Mouse (Mus musculus): Measurements from ENCODE around the gene Adcy2.
A peak's percentile ranks its signal among the peaks of the same experiment; 100 is the strongest.

Gene Adcy2

GRCm38 (mm10) chr13:68828441-68828840 lies 170.9 kb downstream of the Adcy2 start:
- DNase-seq (ENCODE audit: low read depth, low spot score): no peak

- DNase-seq (ENCODE audit: low read depth, low spot score): no peak
Observed at GRCm38 (mm10) chr13:68826461-68826860, 172.9 kb downstream of the Adcy2 start.

GRCm38 (mm10) chr13:68820858-68821579 lies 178.3 kb downstream of the Adcy2 start:
- DNase-seq (ENCODE audit: low read depth, low spot score): no peak

- DNase-seq (ENCODE audit: low read depth, low spot score): no peak
Observed at GRCm38 (mm10) chr13:68815704-68816477, 183.4 kb downstream of the Adcy2 start.

- no peak for DNase-seq (ENCODE audit: low read depth, low spot score)
Observed at GRCm38 (mm10) chr13:68811185-68811584, 188.2 kb downstream of the Adcy2 start.

GRCm38 (mm10) chr13:68799777-68800176 lies 199.6 kb downstream of the Adcy2 start:
- peak; percentile 32 for DNase-seq (ENCODE audit: low read depth, low spot score)

GRCm38 (mm10) chr13:68793286-68793685 lies 206.1 kb downstream of the Adcy2 start:
- no peak for DNase-seq (ENCODE audit: low read depth, low spot score)

GRCm38 (mm10) chr13:68787286-68788061 lies 211.9 kb downstream of the Adcy2 start:
- no peak for DNase-seq (ENCODE audit: low read depth, low spot score)

- DNase-seq (ENCODE audit: low read depth, low spot score): no peak
Observed at GRCm38 (mm10) chr13:68783096-68783495, 216.2 kb downstream of the Adcy2 start.

GRCm38 (mm10) chr13:68778011-68778672 lies 221.2 kb downstream of the Adcy2 start:
- no peak for DNase-seq (ENCODE audit: low read depth, low spot score)

GRCm38 (mm10) chr13:68773599-68774211 lies 225.6 kb downstream of the Adcy2 start:
- DNase-seq (ENCODE audit: low read depth, low spot score): no peak

GRCm38 (mm10) chr13:68768588-68768987 lies 230.8 kb downstream of the Adcy2 start:
- no peak for DNase-seq (ENCODE audit: low read depth, low spot score)

- no peak for DNase-seq (ENCODE audit: low read depth, low spot score)
Observed at GRCm38 (mm10) chr13:68765896-68766578, 233.3 kb downstream of the Adcy2 start.

GRCm38 (mm10) chr13:68764614-68765013 lies 234.7 kb downstream of the Adcy2 start:
- DNase-seq (ENCODE audit: low read depth, low spot score): no peak

GRCm38 (mm10) chr13:68749801-68750200 lies 249.5 kb downstream of the Adcy2 start:
- DNase-seq (ENCODE audit: low read depth, low spot score): no peak

GRCm38 (mm10) chr13:68749370-68749769 lies 250.0 kb downstream of the Adcy2 start:
- no peak for DNase-seq (ENCODE audit: low read depth, low spot score)

GRCm38 (mm10) chr13:68745426-68745825 lies 253.9 kb downstream of the Adcy2 start:
- DNase-seq (ENCODE audit: low read depth, low spot score): no peak

GRCm38 (mm10) chr13:68712661-68713060 lies 286.7 kb downstream of the Adcy2 start:
- no peak for DNase-seq (ENCODE audit: low read depth, low spot score)

- DNase-seq (ENCODE audit: low read depth, low spot score): no peak
Observed at GRCm38 (mm10) chr13:68707296-68707747, 292.0 kb downstream of the Adcy2 start.

GRCm38 (mm10) chr13:68684919-68685318 lies 314.4 kb downstream of the Adcy2 start:
- no peak for DNase-seq (ENCODE audit: low read depth, low spot score)

- DNase-seq (ENCODE audit: low read depth, low spot score): no peak
Observed at GRCm38 (mm10) chr13:68680429-68680828, 318.9 kb downstream of the Adcy2 start.

Data from R1 (cell line).